Mouse (Mus musculus): ENCODE results near the gene Elfn2. TPM values are rescaled to one million over a fixed set of nuclear protein-coding genes. Genes with fewer than 3 reads are reported as not detected.

Elfn2 gene
- polyA plus RNA-seq, 2 experiments, result not detected

DNA sequence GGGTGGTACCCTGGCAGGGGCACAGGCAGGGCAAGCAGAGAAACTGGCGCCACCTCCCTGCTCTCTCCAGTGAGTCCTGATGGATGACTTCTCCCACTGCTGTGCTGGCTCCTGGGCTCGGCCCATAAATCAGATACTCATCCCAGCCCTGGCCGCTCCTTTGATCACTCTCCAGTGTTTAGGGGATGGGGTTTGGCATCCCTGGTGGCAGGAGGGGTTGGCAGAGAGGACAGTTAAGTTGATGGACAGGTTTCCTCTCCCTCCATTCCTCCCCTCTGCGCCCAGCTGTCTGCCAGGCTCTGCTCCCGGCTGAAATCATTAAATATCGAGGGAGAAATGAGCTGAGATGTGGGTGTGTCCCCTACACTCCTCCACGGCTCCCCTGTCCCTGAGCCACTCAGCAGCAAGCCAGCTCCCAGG is 18.1 kb upstream of the Elfn2 start:
- TF ChIP-seq EP300 (IDR thresholded peaks at IDR 0.05; ENCODE audit: low read depth) (no peak), CTCF (IDR thresholded peaks at IDR 0.05; ENCODE audit: low read depth) (no peak)
- H3K4me3 ChIP-seq (ENCODE audit: insufficient read depth in 1 of 2, low read depth in 2 of 2, low read length in 2 of 2), result no peak overlapping the region
- no peaks in the 10 kb centered on the region for H3K36me3 ChIP-seq (replicated peaks; ENCODE audit: control insufficient read depth, insufficient read depth, low read depth)
- 18% methylated on average over 7 of the region's 7 CpGs for WGBS (ENCODE audit: insufficient replicate concordance)
- H3K4me2 ChIP-seq (ENCODE audit: low read depth), result no peak overlapping the region
- no peaks in the 10 kb centered on the region for H3K4me1 ChIP-seq (replicated peaks; ENCODE audit: control insufficient read depth in 2 of 2, insufficient read depth in 2 of 2, low read length in 1 of 2)
- no peaks in the 10 kb centered on the region for H3K27me3 ChIP-seq (ENCODE audit: control insufficient read depth, insufficient read depth, low read length)
- H3K9ac ChIP-seq (replicated peaks), result no peak overlapping the region
- DNase-seq (ENCODE audit: low read depth in 3 of 3, low spot score in 3 of 3) (no peak), ATAC-seq (ENCODE audit: insufficient read depth) (no peak)
- H3K9me3 ChIP-seq (ENCODE audit: control insufficient read depth, low read length), result no peaks in the 10 kb centered on the region
- no peak overlapping the region for H3K27ac ChIP-seq

DNA sequence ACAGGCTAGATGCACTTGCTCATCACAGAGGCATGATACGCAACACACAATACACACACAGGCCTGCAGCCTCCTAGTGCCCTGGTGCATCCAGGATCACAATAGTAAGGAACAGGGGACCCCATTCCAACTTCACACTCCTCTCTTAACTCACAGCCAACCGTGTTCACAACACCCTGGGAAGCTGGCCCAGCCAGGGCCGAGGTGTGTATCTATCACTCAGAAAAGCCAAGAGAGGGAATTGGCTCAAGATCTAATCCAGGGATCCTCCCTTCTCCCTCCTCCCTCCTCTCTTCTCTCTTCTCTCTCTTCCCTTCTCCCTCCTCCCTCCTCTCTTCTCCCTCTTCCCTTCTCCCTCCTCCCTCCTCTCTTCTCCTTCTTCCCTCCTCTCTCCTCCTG is 17.6 kb upstream of the Elfn2 start:
- H3K27ac ChIP-seq, result no peak overlapping the region
- H3K4me3 ChIP-seq (ENCODE audit: insufficient read depth in 1 of 2, low read depth in 2 of 2, low read length in 2 of 2), result no peak overlapping the region
- no peak overlapping the region for H3K4me2 ChIP-seq (ENCODE audit: low read depth)
- no peaks in the 10 kb centered on the region for H3K27me3 ChIP-seq (ENCODE audit: control insufficient read depth, insufficient read depth, low read length)
- no peak overlapping the region for H3K9ac ChIP-seq (replicated peaks)
- no peaks in the 10 kb centered on the region for H3K36me3 ChIP-seq (replicated peaks; ENCODE audit: control insufficient read depth, insufficient read depth, low read depth)
- TF ChIP-seq CTCF (IDR thresholded peaks at IDR 0.05; ENCODE audit: low read depth) (no peak), EP300 (IDR thresholded peaks at IDR 0.05; ENCODE audit: low read depth) (no peak)
- no peak for ATAC-seq (ENCODE audit: insufficient read depth)
- WGBS (ENCODE audit: insufficient replicate concordance), result 43% methylated on average over 3 of the region's 3 CpGs
- no peaks in the 10 kb centered on the region for H3K4me1 ChIP-seq (replicated peaks; ENCODE audit: control insufficient read depth in 2 of 2, insufficient read depth in 2 of 2, low read length in 1 of 2)
- H3K9me3 ChIP-seq (ENCODE audit: control insufficient read depth, low read length), result no peaks in the 10 kb centered on the region
- no peak for DNase-seq (ENCODE audit: low read depth in 3 of 3, low spot score in 3 of 3)

DNA sequence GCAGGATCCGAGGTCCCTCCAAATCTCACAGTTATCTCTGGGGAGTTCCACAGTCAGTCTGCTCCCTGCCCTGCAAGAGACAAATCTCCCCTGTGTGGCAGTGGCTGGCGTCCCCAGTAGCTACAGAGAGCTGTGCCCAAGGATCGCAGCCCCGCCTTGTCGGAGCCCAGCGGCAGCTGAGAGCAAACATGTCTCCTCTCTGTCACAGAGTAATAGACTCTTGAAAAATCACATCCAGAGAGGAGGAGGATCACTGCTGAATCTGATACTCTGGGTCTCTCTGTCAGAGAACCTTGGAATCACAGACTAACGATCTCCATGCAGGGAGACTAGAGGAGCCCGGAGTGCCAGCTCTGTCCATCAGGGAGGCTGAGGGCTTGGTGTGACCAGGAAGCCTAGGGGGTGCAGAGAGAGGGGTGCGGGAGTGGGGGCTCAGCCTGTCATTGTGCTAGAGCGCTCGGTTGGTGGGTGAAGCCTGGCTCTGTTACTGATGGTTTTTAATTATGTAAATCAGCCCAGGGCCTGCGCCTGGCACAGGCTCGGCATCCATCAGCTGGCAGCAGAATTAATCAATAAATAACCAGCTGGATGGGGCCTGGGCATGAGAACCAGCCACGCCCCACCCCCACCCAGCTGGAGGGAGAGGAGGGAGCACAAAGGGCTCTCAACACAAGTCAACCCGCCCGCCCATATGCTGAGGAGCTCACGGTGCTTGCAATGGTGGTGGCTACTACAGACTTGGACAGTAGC is 17.0 kb upstream of the Elfn2 start:
- no peak overlapping the region for H3K4me3 ChIP-seq (ENCODE audit: insufficient read depth in 1 of 2, low read depth in 2 of 2, low read length in 2 of 2)
- no peak for ATAC-seq (ENCODE audit: insufficient read depth)
- no peak overlapping the region for H3K27ac ChIP-seq
- 38% methylated on average over 17 of the region's 17 CpGs for WGBS (ENCODE audit: insufficient replicate concordance)
- H3K9ac ChIP-seq (replicated peaks), result no peak overlapping the region
- DNase-seq (ENCODE audit: low read depth in 3 of 3, low spot score in 3 of 3), result no peak
- H3K4me2 ChIP-seq (ENCODE audit: low read depth), result no peak overlapping the region
- no peaks in the 10 kb centered on the region for H3K36me3 ChIP-seq (replicated peaks; ENCODE audit: control insufficient read depth, insufficient read depth, low read depth)
- H3K27me3 ChIP-seq (ENCODE audit: control insufficient read depth, insufficient read depth, low read length), result no peaks in the 10 kb centered on the region
- no peaks in the 10 kb centered on the region for H3K4me1 ChIP-seq (replicated peaks; ENCODE audit: control insufficient read depth in 2 of 2, insufficient read depth in 2 of 2, low read length in 1 of 2)
- TF ChIP-seq CTCF (IDR thresholded peaks at IDR 0.05; ENCODE audit: low read depth), result no peak
- no peak for TF ChIP-seq EP300 (IDR thresholded peaks at IDR 0.05; ENCODE audit: low read depth)
- H3K9me3 ChIP-seq (ENCODE audit: control insufficient read depth, low read length), result no peaks in the 10 kb centered on the region

DNA sequence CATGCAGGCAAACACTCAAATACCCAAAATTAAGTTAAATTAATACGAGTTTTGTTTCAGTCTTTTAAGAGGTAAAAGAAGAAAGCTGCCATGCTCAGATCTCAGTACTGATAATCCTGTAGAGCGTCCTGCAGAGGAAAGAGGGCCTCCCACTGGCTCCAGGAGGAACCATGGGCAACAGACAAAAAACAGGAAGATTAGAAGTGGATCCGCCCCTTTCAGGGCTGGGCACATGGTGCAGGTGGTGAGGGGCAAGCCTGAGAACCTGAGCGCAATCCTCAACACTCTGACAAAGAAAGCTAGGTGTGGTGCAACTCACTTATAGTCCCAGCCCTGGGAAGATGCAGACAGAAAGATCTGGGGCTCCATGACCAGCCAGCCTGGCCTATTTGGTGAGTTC is 13.3 kb upstream of the Elfn2 start:
- H3K9me3 ChIP-seq (ENCODE audit: control insufficient read depth, low read length), result no peaks in the 10 kb centered on the region

DNA sequence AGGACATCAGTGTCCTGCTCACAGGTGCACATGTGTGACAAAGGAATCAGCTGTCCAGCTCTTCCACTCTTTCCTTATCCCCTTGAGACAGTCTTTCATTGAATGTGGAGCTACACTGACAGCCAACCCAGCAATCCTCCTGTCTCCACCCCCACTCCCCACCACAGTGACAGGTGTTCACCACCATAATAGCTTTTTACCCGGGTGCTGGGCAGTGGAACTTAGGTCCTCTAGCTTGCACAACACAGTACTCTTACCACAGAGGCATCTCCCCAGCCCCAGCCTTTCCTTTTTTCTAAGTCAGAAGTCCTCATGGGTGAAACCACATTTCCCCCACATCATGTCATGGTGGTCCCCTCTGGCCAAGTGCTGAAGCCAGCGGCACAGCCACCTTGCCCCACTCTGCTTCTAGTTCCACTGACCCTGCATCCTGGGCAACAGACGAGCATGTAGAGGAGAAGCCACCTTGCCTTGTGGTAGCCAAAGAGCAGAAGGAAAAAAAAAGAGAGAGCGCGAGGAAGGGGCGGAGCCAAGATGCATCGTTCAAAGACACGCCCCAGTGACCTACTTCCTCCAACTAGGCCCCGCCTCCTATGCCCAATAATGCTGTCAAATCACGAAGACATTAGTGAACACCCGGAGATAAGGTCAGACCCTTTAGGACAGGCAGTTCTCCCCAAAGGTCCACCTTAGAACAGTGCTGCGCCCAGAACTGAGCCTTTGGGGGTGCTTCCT is 11.9 kb upstream of the Elfn2 start:
- no peaks in the 10 kb centered on the region for H3K9me3 ChIP-seq (ENCODE audit: control insufficient read depth, low read length)
- no peaks in the 10 kb centered on the region for H3K36me3 ChIP-seq (replicated peaks; ENCODE audit: control insufficient read depth, insufficient read depth, low read depth)
- no peaks in the 10 kb centered on the region for H3K27me3 ChIP-seq (ENCODE audit: control insufficient read depth, insufficient read depth, low read length)
- DNase-seq (ENCODE audit: low read depth in 3 of 3, low spot score in 3 of 3), result no peak
- H3K27ac ChIP-seq, result no peak overlapping the region
- H3K4me3 ChIP-seq (ENCODE audit: insufficient read depth in 1 of 2, low read depth in 2 of 2, low read length in 2 of 2), result no peak overlapping the region
- 46% methylated on average over 12 of the region's 12 CpGs for WGBS (ENCODE audit: insufficient replicate concordance)
- H3K9ac ChIP-seq (replicated peaks), result no peak overlapping the region
- no peak for ATAC-seq (ENCODE audit: insufficient read depth)
- H3K4me2 ChIP-seq (ENCODE audit: low read depth), result no peak overlapping the region
- TF ChIP-seq CTCF (IDR thresholded peaks at IDR 0.05; ENCODE audit: low read depth), result no peak
- no peak for TF ChIP-seq EP300 (IDR thresholded peaks at IDR 0.05; ENCODE audit: low read depth)
- no peaks in the 10 kb centered on the region for H3K4me1 ChIP-seq (replicated peaks; ENCODE audit: control insufficient read depth in 2 of 2, insufficient read depth in 2 of 2, low read length in 1 of 2)

More for the DNA sequence above, 13.3 kb upstream of the Elfn2 start:
- no peak overlapping the region for H3K9ac ChIP-seq (replicated peaks)
- ATAC-seq (ENCODE audit: insufficient read depth) (no peak), DNase-seq (ENCODE audit: low read depth in 3 of 3, low spot score in 3 of 3) (no peak)
- no peak overlapping the region for H3K4me3 ChIP-seq (ENCODE audit: insufficient read depth in 1 of 2, low read depth in 2 of 2, low read length in 2 of 2)
- no peaks in the 10 kb centered on the region for H3K27me3 ChIP-seq (ENCODE audit: control insufficient read depth, insufficient read depth, low read length)
- H3K4me1 ChIP-seq (replicated peaks; ENCODE audit: control insufficient read depth in 2 of 2, insufficient read depth in 2 of 2, low read length in 1 of 2), result no peaks in the 10 kb centered on the region
- TF ChIP-seq CTCF (IDR thresholded peaks at IDR 0.05; ENCODE audit: low read depth), result no peak
- WGBS (ENCODE audit: insufficient replicate concordance), result 34% methylated on average over 4 of the region's 4 CpGs
- no peak overlapping the region for H3K27ac ChIP-seq
- H3K4me2 ChIP-seq (ENCODE audit: low read depth), result no peak overlapping the region
- no peaks in the 10 kb centered on the region for H3K36me3 ChIP-seq (replicated peaks; ENCODE audit: control insufficient read depth, insufficient read depth, low read depth)
